ENCODE assay signal across 18 mouse cellular contexts in genomic region chr1:60962095-60962494, GRCm38 (mm10). TPM values are rescaled to one million over a fixed set of nuclear protein-coding genes. Genes with fewer than 3 reads are reported as not detected.
DNase-seq lines count a peak whose midpoint lies in the region; ATAC-seq and TF ChIP-seq lines count a peak whose summit lies in the region.
"Had no signal": no experiment of that assay in that cellular context is flagged by ENCODE, and none has a peak within 500 bp of the region (broad histone marks: within the 10 kb centered on the region; RNA-seq: fewer than 3 reads in every experiment).

No protein-coding gene starts in this region.

- DNase-seq in gastrocnemius, adult 2 months = no peak
- DNase-seq in gastrocnemius, adult 8-10 months (ENCODE audit: low spot score in 2 of 2) = no peak
- no peak for DNase-seq in liver, embryonic 14.5 days (ENCODE audit: low read depth in 3 of 3, low spot score in 3 of 3)
- DNase-seq in liver (no peak), 416B (ENCODE audit: low read depth) (peak; percentile 14), R1 (ENCODE audit: low read depth, low spot score) (peak; percentile 56)
- no peak for DNase-seq in cerebellum, adult 11-12 months
- no peak for DNase-seq in ovary, adult 18-20 months (ENCODE audit: low spot score)
- DNase-seq: cerebellum, adult 18-20 months; gastrocnemius, postnatal 25 days; heart, postnatal 4 days; thymus, postnatal 25 days had no signal

- no peak for TF ChIP-seq EP300 in liver, embryonic 14.5 days (IDR thresholded peaks at IDR 0.05; ENCODE audit: low read depth)

- 71% methylated on average over 4 of the region's 4 CpGs for WGBS in liver, embryonic 14.5 days (ENCODE audit: insufficient replicate concordance)

- no peak overlapping the region for H3K27ac ChIP-seq in gastrocnemius, adult 2 months
- H3K27ac ChIP-seq in liver, embryonic 14.5 days = no peak overlapping the region
- H3K27ac ChIP-seq: heart, embryonic 13.5 days; kidney, embryonic 15.5 days; limb, embryonic 15.5 days; midbrain, embryonic 12.5 days had no signal

- H3K36me3 ChIP-seq in liver, embryonic 14.5 days (replicated peaks; ENCODE audit: control insufficient read depth, insufficient read depth, low read depth) = no peaks in the 10 kb centered on the region
- H3K36me3 ChIP-seq: heart, embryonic 13.5 days; kidney, embryonic 15.5 days; limb, embryonic 15.5 days; midbrain, embryonic 12.5 days had no signal

- no peaks in the 10 kb centered on the region for H3K9me3 ChIP-seq in liver, embryonic 14.5 days (ENCODE audit: control insufficient read depth, low read length)
- H3K9me3 ChIP-seq: heart, embryonic 13.5 days; kidney, embryonic 15.5 days; limb, embryonic 15.5 days; midbrain, embryonic 12.5 days had no signal

- no peak overlapping the region for H3K4me2 ChIP-seq in liver, embryonic 14.5 days (ENCODE audit: low read depth)
- H3K4me2 ChIP-seq: heart, embryonic 13.5 days; kidney, embryonic 15.5 days; limb, embryonic 15.5 days; midbrain, embryonic 12.5 days had no signal

- no peak overlapping the region for H3K9ac ChIP-seq in liver, embryonic 14.5 days (replicated peaks)
- H3K9ac ChIP-seq: heart, embryonic 13.5 days; kidney, embryonic 15.5 days; limb, embryonic 15.5 days; midbrain, embryonic 12.5 days had no signal

- no peak for ATAC-seq in liver, embryonic 14.5 days (ENCODE audit: insufficient read depth)
- ATAC-seq: inflammation-experienced regulatory T-cells, adult 6 months had no signal

- no peaks in the 10 kb centered on the region for H3K4me1 ChIP-seq in liver, embryonic 14.5 days (replicated peaks; ENCODE audit: control insufficient read depth in 2 of 2, insufficient read depth in 2 of 2, low read length in 1 of 2)
- H3K4me1 ChIP-seq: limb, embryonic 15.5 days; midbrain, embryonic 12.5 days had no signal

- intact Hi-C loops in gastrocnemius, adult 2 months (cut with DNase I) = no loop called here

- H3K27me3 ChIP-seq in liver, embryonic 14.5 days (ENCODE audit: control insufficient read depth, insufficient read depth, low read length) = no peaks in the 10 kb centered on the region
- H3K27me3 ChIP-seq: heart, embryonic 13.5 days; kidney, embryonic 15.5 days; limb, embryonic 15.5 days; midbrain, embryonic 12.5 days had no signal

- no peak overlapping the region for H3K4me3 ChIP-seq in gastrocnemius, adult 2 months
- H3K4me3 ChIP-seq in liver, embryonic 14.5 days (ENCODE audit: insufficient read depth in 1 of 2, low read depth in 2 of 2, low read length in 2 of 2) = no peak overlapping the region
- H3K4me3 ChIP-seq: heart, embryonic 13.5 days; kidney, embryonic 15.5 days; limb, embryonic 15.5 days; midbrain, embryonic 12.5 days had no signal

- peak; percentile 13; the same call in 1 of the 2 replicates for TF ChIP-seq CTCF in gastrocnemius, adult 2 months (IDR thresholded peaks at IDR 0.05)
- peak; percentile 31; the same call in 1 of the 2 replicates for TF ChIP-seq CTCF in liver, embryonic 14.5 days (IDR thresholded peaks at IDR 0.05; ENCODE audit: low read depth)

RNA-seq across cellular contexts. Expression of gene Icos, which starts 15.6 kb away (rescaled TPM):
- under 1 TPM in 1 of 2 experiments, not detected in 1; 0.13 TPM for total RNA-seq in gastrocnemius, adult 2 months (2021)
- total RNA-seq in gastrocnemius, adult 8-10 months (2022) = not detected
- polyA plus RNA-seq in liver, embryonic 14.5 days (2012; rRNA removed) = 0.21 and 0.41 TPM in 2 replicates
- 0.50 and 0.92 TPM in 2 replicates for polyA plus RNA-seq in liver, embryonic 14.5 days (2014; fragmentation: Nextera tagmentation; extraction: Ambion mirVana)
- total RNA-seq: gastrocnemius, postnatal 25 days had no signal
- polyA plus RNA-seq: C2C12 had no signal

Comparison
In these comparisons a context has a peak if more than half of its experiments do, and no peak if none do; other contexts are left out.
1. DNase-seq: peak in 416B (single experiment) and R1 (single experiment); none in gastrocnemius, adult 2 months (single experiment), gastrocnemius, adult 8-10 months (0 of 2), liver, embryonic 14.5 days (0 of 3), liver (single experiment), cerebellum, adult 11-12 months (single experiment) and ovary, adult 18-20 months (single experiment).